Mouse (Mus musculus): Measurements from ENCODE around the gene Slc6a19. TPM values are rescaled to one million over a fixed set of nuclear protein-coding genes. Genes with fewer than 3 reads are reported as not detected.

Slc6a19 gene
- polyA plus RNA-seq, 1 experiment = not detected

- TF ChIP-seq GATA1 (IDR thresholded peaks at IDR 0.05; ENCODE audit: low read length) = no peak
Measured at GRCm38 (mm10) chr13:73723081-73723668, 18.5 kb upstream of the Slc6a19 start.

- TF ChIP-seq GATA1 (IDR thresholded peaks at IDR 0.05; ENCODE audit: low read length) = no peak
Measured at GRCm38 (mm10) chr13:73720241-73720640, 15.6 kb upstream of the Slc6a19 start.

- TF ChIP-seq GATA1 (IDR thresholded peaks at IDR 0.05; ENCODE audit: low read length) = no peak
Measured at GRCm38 (mm10) chr13:73718225-73718624, 13.6 kb upstream of the Slc6a19 start.

GRCm38 (mm10) chr13:73714020-73714419 lies 9.4 kb upstream of the Slc6a19 start:
- no peak for TF ChIP-seq GATA1 (IDR thresholded peaks at IDR 0.05; ENCODE audit: low read length)

GRCm38 (mm10) chr13:73713204-73713603 lies 8.5 kb upstream of the Slc6a19 start:
- TF ChIP-seq GATA1 (IDR thresholded peaks at IDR 0.05; ENCODE audit: low read length) = no peak

GRCm38 (mm10) chr13:73712228-73712627 lies 7.6 kb upstream of the Slc6a19 start:
- no peak for TF ChIP-seq GATA1 (IDR thresholded peaks at IDR 0.05; ENCODE audit: low read length)

GRCm38 (mm10) chr13:73711803-73712202 lies 7.1 kb upstream of the Slc6a19 start:
- no peak for TF ChIP-seq GATA1 (IDR thresholded peaks at IDR 0.05; ENCODE audit: low read length)

- no peak for TF ChIP-seq GATA1 (IDR thresholded peaks at IDR 0.05; ENCODE audit: low read length)
Measured at GRCm38 (mm10) chr13:73711221-73711620, 6.6 kb upstream of the Slc6a19 start.

GRCm38 (mm10) chr13:73709491-73709890 lies 4.8 kb upstream of the Slc6a19 start:
- TF ChIP-seq GATA1 (IDR thresholded peaks at IDR 0.05; ENCODE audit: low read length) = no peak

GRCm38 (mm10) chr13:73702776-73703175 lies 1.9 kb downstream of the Slc6a19 start:
- no peak for TF ChIP-seq GATA1 (IDR thresholded peaks at IDR 0.05; ENCODE audit: low read length)

GRCm38 (mm10) chr13:73701161-73701883 lies 3.3 kb downstream of the Slc6a19 start:
- TF ChIP-seq GATA1 (IDR thresholded peaks at IDR 0.05; ENCODE audit: low read length) = no peak

- no peak for TF ChIP-seq GATA1 (IDR thresholded peaks at IDR 0.05; ENCODE audit: low read length)
Measured at GRCm38 (mm10) chr13:73700554-73700953, 4.1 kb downstream of the Slc6a19 start.

- TF ChIP-seq GATA1 (IDR thresholded peaks at IDR 0.05; ENCODE audit: low read length) = no peak
Measured at GRCm38 (mm10) chr13:73699714-73700113, 5.0 kb downstream of the Slc6a19 start.

- TF ChIP-seq GATA1 (IDR thresholded peaks at IDR 0.05; ENCODE audit: low read length) = no peak
Measured at GRCm38 (mm10) chr13:73696529-73696928, 8.1 kb downstream of the Slc6a19 start.

GRCm38 (mm10) chr13:73694972-73695371 lies 9.7 kb downstream of the Slc6a19 start:
- no peak for TF ChIP-seq GATA1 (IDR thresholded peaks at IDR 0.05; ENCODE audit: low read length)

- TF ChIP-seq GATA1 (IDR thresholded peaks at IDR 0.05; ENCODE audit: low read length) = no peak
Measured at GRCm38 (mm10) chr13:73693333-73693732, 11.3 kb downstream of the Slc6a19 start.

- no peak for TF ChIP-seq GATA1 (IDR thresholded peaks at IDR 0.05; ENCODE audit: low read length)
Measured at GRCm38 (mm10) chr13:73692249-73692868, 12.3 kb downstream of the Slc6a19 start.
